Mouse (Mus musculus) embryonic facial prominence, embryonic 11.5 days (tissue): ENCODE measurements around the gene Atxn7. TPM values are rescaled to one million over a fixed set of nuclear protein-coding genes. Genes with fewer than 3 reads are reported as not detected.
A peak's percentile ranks its signal among the peaks of the same experiment; 100 is the strongest.

Source experiments
- ATAC-seq: fragments of 200-750 bp; cut with Nextera tagmentation; replicated peaks from 2 replicates; pipeline ENCODE4 v1.8.0; 2017; ENCODE audit warnings: low read depth; ENCODE audit not compliant: insufficient number of reproducible peaks, low FRiP score, low TSS enrichment
- DNase-seq: peaks from one replicate; pipeline ENCODE4 v3.0.0-alpha.2; 2015; ENCODE audit warnings: low spot score
- H3K27ac ChIP-seq: fragments of 300-500 bp; sonication (generic); replicated peaks from 2 replicates; pipeline ENCODE4 v1.5.1; 2014; ENCODE audit warnings: mild to moderate bottlenecking, low read depth, low read length, control low read depth
- H3K27me3 ChIP-seq: fragments of 300-500 bp; sonication (generic); 2 replicates; pipeline ENCODE4 v1.6.1; 2014; ENCODE audit warnings: mild to moderate bottlenecking, low read length, moderate library complexity, mixed read lengths; ENCODE audit not compliant: control insufficient read depth, insufficient read depth
- H3K36me3 ChIP-seq: fragments of 300-500 bp; sonication (generic); replicated peaks from 2 replicates; pipeline ENCODE4 v1.6.1; 2014; ENCODE audit warnings: low read depth, mild to moderate bottlenecking, low read length, moderate library complexity, mixed read lengths; ENCODE audit not compliant: control insufficient read depth, insufficient read depth
- H3K4me1 ChIP-seq: fragments of 300-500 bp; sonication (generic); 2 replicates; pipeline ENCODE4 v1.6.1; 2014; ENCODE audit warnings: low read length, mixed read lengths; ENCODE audit not compliant: control insufficient read depth, insufficient read depth
- H3K4me2 ChIP-seq: fragments of 300-500 bp; sonication (generic); 2 replicates; pipeline ENCODE4 v1.6.1; 2014; ENCODE audit warnings: low read depth, mild to moderate bottlenecking, control low read depth, low read length, moderate library complexity
- H3K4me3 ChIP-seq: fragments of 300-500 bp; sonication (generic); 2 replicates; pipeline ENCODE4 v1.5.1; 2014; ENCODE audit warnings: low read depth, low read length, control low read depth
- H3K9ac ChIP-seq: fragments of 300-500 bp; sonication (generic); replicated peaks from 2 replicates; pipeline ENCODE4 v1.6.1; 2014; ENCODE audit warnings: mild to moderate bottlenecking, control low read depth, low read length
- H3K9me3 ChIP-seq: fragments of 300-500 bp; sonication (generic); replicated peaks from 2 replicates; pipeline ENCODE4 v1.6.1; 2016; ENCODE audit warnings: mild to moderate bottlenecking, low read length, inconsistent platforms, mixed read lengths; ENCODE audit not compliant: control insufficient read depth
- WGBS: fragments of 180-500 bp; shearing (Covaris S2); extraction: QIAGEN DNeasy Blood & Tissue Kit; methylation state at CpG from one replicate; pipeline ENCODE4 v1.1.7; 2014; 5-methylcytosine and 5-hydroxymethylcytosine counted together
- polyA plus RNA-seq: library from polyadenylated mRNA; unstranded; fragments of >200 nt; fragmentation: Nextera tagmentation; extraction: Ambion mirVana; gene quantifications from 2 replicates; pipeline ENCODE4 v1.2.1, GENCODE M21; 2014

Gene Atxn7
- polyA plus RNA-seq, 1 experiment from 2014 or later, result 3.7 TPM

DNA sequence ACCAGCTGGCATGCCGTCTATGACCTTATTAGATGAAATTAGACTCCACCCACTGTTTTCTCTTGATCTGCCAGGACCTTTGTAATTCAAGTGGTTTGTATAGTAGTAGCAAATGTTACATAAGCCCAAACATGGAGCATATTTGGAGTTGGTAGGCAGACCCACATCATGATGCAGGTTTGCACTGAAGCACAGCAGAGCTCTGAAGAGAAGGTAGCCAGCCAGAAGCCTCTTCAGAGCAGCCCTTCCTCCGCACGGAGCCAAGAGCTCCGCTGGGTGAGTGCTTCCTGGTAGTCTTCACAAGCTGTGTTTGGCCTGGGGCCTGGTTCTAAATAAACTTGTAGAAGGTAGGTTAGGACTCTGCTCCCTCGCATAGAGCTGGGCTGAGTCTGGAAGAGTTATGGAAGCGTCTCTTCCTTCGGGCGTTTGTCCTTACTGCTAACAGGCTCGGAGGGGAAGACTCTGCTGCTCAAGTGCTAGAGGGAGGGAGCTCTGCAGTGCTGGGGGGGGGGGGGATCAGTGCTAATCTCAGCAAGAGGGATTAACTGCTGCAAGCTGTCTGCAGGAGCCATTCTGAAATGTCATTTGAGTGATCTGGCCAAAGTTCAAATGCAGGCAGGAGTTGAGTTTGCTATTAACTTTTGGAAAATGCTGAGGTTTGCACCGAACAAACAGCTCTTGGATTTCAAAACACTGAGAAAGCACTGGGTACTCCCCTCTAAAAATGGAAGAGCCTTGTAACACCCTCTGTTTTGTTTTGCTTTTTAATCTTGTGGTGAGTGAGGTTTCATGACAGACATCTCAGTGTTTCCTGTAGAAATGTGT, 106.6 kb downstream of the Atxn7 start:
- Histone ChIP-seq H3K9ac (no peak overlapping the region), H3K27ac (no peak overlapping the region)

DNA sequence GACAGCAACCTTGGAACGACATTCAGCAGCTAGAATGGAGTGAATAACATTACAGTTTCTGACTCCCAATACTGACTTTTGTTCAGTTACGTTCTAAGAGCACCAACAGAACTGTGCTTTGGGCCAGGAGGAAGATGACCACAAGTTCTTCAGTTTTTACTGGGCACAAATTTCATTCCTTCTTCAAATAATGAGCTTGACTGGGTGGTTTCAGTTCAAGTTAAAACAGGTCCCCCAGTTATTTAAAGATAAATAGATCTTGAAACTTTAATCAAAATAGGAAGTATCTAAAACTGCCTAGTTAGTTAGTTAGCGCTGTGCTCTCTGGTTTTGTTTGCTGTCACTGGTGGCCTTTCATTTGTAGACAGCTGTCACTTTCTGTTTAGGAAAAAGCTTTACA, 107.3 kb downstream of the Atxn7 start:
- ATAC-seq (no peak), DNase-seq (no peak)
- Histone ChIP-seq H3K4me3 (no peak overlapping the region), H3K9ac (no peak overlapping the region), H3K4me1 (0 out of 2 replicates have a peak, but pooled peaks cover 2% of the 10 kb centered on the region), H3K27ac (no peak overlapping the region), H3K9me3 (no peaks in the 10 kb centered on the region), H3K36me3 (no peaks in the 10 kb centered on the region), H3K4me2 (no peak overlapping the region), H3K27me3 (no peaks in the 10 kb centered on the region)
- 44% methylated on average over 3 of the region's 3 CpGs for WGBS

More for the DNA sequence above, 106.6 kb downstream of the Atxn7 start:
- H3K36me3 ChIP-seq, result no peaks in the 10 kb centered on the region
- no peaks in the 10 kb centered on the region for H3K27me3 ChIP-seq
- no peak overlapping the region for H3K4me2 ChIP-seq
- peak; percentile 43 for DNase-seq
- H3K4me3 ChIP-seq, result no peak overlapping the region
- ATAC-seq, result peak; percentile 19
- 0 out of 2 replicates have a peak, but pooled peaks cover 2% of the 10 kb centered on the region for H3K4me1 ChIP-seq
- 10% methylated on average over 10 of the region's 10 CpGs for WGBS
- H3K9me3 ChIP-seq, result no peaks in the 10 kb centered on the region

GRCm38 (mm10) chr14:14070541-14071315, 109.5 kb downstream of the Atxn7 start:
- Histone ChIP-seq H3K27me3 (no peaks in the 10 kb centered on the region), H3K9ac (no peak overlapping the region), H3K36me3 (no peaks in the 10 kb centered on the region), H3K27ac (no peak overlapping the region), H3K4me2 (no peak overlapping the region), H3K4me1 (no peaks in the 10 kb centered on the region), H3K9me3 (no peaks in the 10 kb centered on the region), H3K4me3 (no peak overlapping the region)
- 0 out of 2 replicates have a peak, but pooled peaks have one; percentile 69 for ATAC-seq
- 27% methylated on average over 6 of the region's 6 CpGs for WGBS
- DNase-seq, result peak; percentile 14

- Histone ChIP-seq H3K4me3 (no peak overlapping the region), H3K27me3 (no peaks in the 10 kb centered on the region), H3K4me2 (no peak overlapping the region), H3K9ac (no peak overlapping the region), H3K9me3 (no peaks in the 10 kb centered on the region), H3K36me3 (no peaks in the 10 kb centered on the region), H3K27ac (no peak overlapping the region), H3K4me1 (no peaks in the 10 kb centered on the region)
- no peak for DNase-seq
- 78% methylated on average over 4 of the region's 4 CpGs for WGBS
- ATAC-seq, result no peak
These were observed 110.2 kb downstream of the Atxn7 start for GRCm38 (mm10) chr14:14071456-14071855.

DNA sequence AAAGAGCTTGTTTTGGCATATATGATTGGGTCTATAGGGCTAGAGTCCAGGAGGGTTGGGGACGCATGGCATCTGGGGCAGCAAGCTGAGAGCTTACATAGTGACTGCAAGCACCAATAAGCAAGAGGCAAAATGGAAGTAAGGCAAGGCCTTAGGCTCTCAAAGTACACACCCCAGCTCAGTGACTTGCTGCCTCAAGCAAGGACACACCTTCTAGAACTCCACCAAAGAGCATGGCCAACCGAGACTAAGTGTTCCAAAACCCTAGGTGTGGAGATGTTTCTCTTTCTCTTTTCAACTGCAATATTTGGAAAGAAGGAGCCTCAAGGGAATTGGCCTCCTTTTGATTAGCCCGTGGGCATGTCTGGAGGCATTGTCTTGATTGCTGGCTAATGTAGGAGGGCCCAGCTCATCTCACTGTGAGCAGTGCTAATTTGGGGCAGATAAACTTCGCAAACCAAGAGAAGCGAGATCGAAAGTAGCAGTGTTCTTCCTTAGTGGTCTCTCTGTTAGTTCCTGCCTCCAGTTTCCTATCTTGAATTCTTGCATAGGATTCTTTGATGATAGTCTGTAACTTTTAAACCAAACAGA, 119.5 kb downstream of the Atxn7 start:
- Histone ChIP-seq H3K36me3 (no peaks in the 10 kb centered on the region), H3K27me3 (no peaks in the 10 kb centered on the region), H3K4me3 (no peak overlapping the region), H3K27ac (no peak overlapping the region), H3K4me2 (no peak overlapping the region), H3K4me1 (no peaks in the 10 kb centered on the region), H3K9me3 (no peaks in the 10 kb centered on the region), H3K9ac (no peak overlapping the region)
- no peak for ATAC-seq
- DNase-seq, result no peak
- 89% methylated on average over 6 of the region's 6 CpGs for WGBS

DNA sequence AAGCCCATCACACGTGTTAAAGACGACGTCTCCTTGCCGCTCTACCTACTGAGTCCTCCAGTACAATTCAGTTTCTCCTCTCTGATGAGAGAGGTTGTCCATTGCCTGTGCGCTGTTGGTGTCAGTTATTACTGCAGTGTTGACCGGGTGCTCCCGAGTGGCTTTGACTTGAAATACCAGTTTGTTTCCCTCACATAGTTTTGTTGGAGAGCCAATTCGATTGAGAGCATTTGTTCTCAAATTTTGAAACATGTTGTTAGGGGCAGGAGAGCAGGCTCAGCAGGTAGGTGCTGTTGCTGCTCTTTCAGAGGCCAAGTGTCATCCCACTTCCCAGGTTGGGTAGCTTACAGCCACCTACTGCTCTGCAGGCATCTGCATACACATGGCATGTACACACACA, 122.6 kb downstream of the Atxn7 start:
- H3K9ac ChIP-seq, result no peak overlapping the region
- no peaks in the 10 kb centered on the region for H3K27me3 ChIP-seq
- no peaks in the 10 kb centered on the region for H3K9me3 ChIP-seq
- DNase-seq (no peak), ATAC-seq (no peak)
- no peaks in the 10 kb centered on the region for H3K36me3 ChIP-seq
- H3K4me2 ChIP-seq, result no peak overlapping the region
- H3K4me3 ChIP-seq, result no peak overlapping the region
- 88% methylated on average over 8 of the region's 8 CpGs for WGBS
- H3K4me1 ChIP-seq, result no peaks in the 10 kb centered on the region
- H3K27ac ChIP-seq, result no peak overlapping the region

DNA sequence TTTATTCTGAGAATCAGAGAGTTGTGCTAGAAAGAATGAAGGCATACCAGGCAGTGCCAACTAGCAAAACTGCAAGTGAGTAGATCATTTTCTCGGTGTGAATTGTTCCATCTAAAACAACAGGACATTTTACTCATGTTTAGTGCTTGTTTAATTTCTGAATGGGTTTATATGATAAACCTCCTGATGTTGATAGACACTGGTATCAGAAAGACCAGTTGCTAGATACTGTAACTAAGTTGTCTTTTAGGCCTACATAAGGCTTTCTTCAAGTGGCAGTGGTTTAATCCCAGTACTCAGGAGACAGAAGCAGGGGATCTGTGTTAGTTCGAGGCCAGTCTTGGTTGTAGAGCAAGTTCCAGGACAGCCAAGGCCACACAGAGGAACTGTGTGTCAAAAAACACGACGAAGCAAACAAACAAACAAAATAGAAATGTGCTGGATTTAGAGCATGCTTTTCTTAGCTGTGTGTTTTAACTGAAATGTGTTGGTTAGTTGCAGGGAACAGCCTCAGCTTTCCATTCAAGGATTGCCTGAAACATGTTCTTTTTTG, 125.5 kb downstream of the Atxn7 start:
- 88% methylated on average over 4 of the region's 4 CpGs for WGBS
- no peak for ATAC-seq

More for the DNA sequence above, 125.5 kb downstream of the Atxn7 start:
- Histone ChIP-seq H3K9me3 (no peaks in the 10 kb centered on the region), H3K27me3 (no peaks in the 10 kb centered on the region), H3K9ac (no peak overlapping the region), H3K4me2 (no peak overlapping the region), H3K36me3 (no peaks in the 10 kb centered on the region), H3K4me3 (no peak overlapping the region), H3K4me1 (no peaks in the 10 kb centered on the region), H3K27ac (no peak overlapping the region)
- no peak for DNase-seq
